Mouse (Mus musculus) liver, embryonic 14.5 days (tissue): ENCODE measurements at regions not wholly inside any gene's neighbourhood (a gene's known extent, or its start where the extent isn't known, plus 50 kb on each side); places are given as distances from the start of the nearest gene placed in this dataset.

Experiments
- CTCF ChIP-seq: IDR thresholded peaks from 2 replicates; pipeline ENCODE4 v1.5.1; 2016; ENCODE audit warnings: antibody characterized with exemption, low read depth, control low read depth
- EP300 ChIP-seq: IDR thresholded peaks from 2 replicates; pipeline ENCODE4 v1.6.1; 2016; ENCODE audit warnings: antibody characterized with exemption, low read depth

- TF ChIP-seq CTCF (no peak), EP300 (no peak)
These were observed 1250.9 kb upstream of the Cdh9 start for GRCm38 (mm10) chr15:15477702-15478101.
